Mouse (Mus musculus) layer of hippocampus, postnatal 14 days (tissue): ENCODE measurements around the gene Rnf130. TPM values are rescaled to one million over a fixed set of nuclear protein-coding genes. Genes with fewer than 3 reads are reported as not detected.

Experiments
- DNase-seq, 2 experiments: peaks; one replicate each; pipeline ENCODE4 v3.0.0; 2021 to 2022; ENCODE audit warnings: low spot score in 2 of 2, mixed read lengths in 1 of 2
- microRNA-seq, 2 experiments: library from miRNA; unstranded; fragments of <30 nt; microRNA quantifications; one replicate each; pipeline ENCODE4 v1.2.0; 2021
- total RNA-seq, 2 experiments: library from RNA; stranded (reverse); gene quantifications; 2 replicates each; pipeline ENCODE4 v1.2.3; 2021

Rnf130 gene
- total RNA-seq, 2 experiments from 2014 or later: 80.9 to 83.4 TPM

GRCm38 (mm10) chr11:50131801-50132201, 106.7 kb downstream of the Rnf130 start:
- no peak for DNase-seq

- DNase-seq: peak in 1 of 2 experiments; percentile 32
Measured at GRCm38 (mm10) chr11:50132265-50132664, 107.1 kb downstream of the Rnf130 start.

DNA sequence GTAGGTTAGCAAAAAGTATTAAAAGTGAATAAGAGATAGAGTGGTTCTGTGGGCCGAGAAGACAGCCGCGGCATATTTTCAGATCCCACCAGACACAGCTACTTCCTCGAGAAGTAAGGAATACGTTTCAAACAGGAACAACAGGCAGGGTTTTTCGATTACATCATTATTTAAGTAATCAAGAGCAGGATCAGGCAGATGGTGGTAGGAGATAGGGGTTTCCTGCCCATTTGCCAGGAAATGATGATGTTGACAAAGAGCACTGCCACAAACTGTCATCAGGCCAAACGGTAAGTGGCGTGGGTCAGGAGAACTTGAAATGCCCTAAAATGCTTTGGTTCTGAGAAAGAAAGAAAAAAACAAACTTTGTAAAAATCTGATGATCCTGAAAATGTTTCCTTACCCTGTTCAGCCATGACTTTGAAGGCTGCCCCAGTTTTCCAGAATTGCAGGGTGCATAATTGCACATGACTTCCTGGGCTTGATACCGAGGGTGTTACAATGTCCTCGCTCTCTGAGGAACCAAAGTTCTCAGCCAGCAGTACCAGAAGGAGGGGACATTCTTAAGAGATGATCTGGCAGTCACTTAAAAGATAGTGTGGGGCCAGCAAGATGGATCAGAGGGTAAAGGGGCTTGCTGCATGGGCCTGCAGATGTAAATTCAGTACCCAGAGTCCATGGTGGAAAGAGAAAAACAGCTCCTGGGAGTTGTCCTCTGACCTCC, 109.2 kb downstream of the Rnf130 start:
- no peak for DNase-seq

GRCm38 (mm10) chr11:50138206-50138822, 113.2 kb downstream of the Rnf130 start:
- DNase-seq: no peak

DNA sequence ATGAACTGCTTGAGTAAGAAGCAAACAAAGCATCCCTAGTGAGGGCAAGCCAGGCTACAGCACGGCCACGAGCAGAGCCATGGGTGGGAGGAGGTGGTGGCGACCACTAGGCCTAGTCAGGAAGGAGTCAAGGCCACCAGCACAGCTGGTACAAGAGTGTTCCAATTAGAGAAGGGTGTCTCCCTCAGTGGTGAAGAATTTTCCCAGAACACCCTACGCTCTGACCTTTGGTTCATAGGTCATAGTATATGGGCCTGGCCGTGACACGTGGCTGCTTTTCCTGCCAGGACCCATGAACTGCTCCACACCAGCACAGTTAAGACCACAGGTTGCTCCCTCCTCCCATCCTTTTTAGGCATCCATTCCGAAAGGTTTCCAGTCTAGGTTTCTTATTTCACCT, 114.4 kb downstream of the Rnf130 start:
- no peak for DNase-seq

GRCm38 (mm10) chr11:50145529-50145928, 120.4 kb downstream of the Rnf130 start:
- DNase-seq: no peak

- DNase-seq: no peak
Measured at GRCm38 (mm10) chr11:50146121-50146520, 121.0 kb downstream of the Rnf130 start.

GRCm38 (mm10) chr11:50147267-50147957, 122.3 kb downstream of the Rnf130 start:
- no peak for DNase-seq

DNA sequence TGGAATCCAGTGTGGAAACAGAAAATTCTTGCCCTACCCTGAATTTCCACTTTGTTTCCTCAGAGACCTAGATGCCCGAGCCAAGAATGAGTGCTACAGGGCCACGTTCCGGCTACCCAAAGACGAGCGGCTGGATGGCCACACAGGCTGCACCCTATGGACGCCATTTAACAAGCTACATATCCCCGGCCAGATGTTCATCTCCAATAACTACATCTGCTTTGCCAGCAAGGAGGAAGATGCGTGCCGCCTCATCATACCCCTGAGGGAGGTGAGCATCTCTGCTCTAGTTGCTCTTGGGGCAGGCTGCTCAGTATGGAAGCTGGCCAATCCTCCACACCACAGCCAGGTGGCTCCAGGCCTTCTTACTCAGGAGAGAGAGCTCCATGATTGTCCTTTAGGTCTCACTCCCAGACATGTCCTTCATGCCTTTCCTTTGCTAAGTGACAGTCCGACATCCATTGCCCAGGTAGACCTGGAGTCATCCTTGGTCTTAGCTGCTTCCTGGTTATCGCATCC, 122.9 kb downstream of the Rnf130 start:
- DNase-seq: no peak

DNA sequence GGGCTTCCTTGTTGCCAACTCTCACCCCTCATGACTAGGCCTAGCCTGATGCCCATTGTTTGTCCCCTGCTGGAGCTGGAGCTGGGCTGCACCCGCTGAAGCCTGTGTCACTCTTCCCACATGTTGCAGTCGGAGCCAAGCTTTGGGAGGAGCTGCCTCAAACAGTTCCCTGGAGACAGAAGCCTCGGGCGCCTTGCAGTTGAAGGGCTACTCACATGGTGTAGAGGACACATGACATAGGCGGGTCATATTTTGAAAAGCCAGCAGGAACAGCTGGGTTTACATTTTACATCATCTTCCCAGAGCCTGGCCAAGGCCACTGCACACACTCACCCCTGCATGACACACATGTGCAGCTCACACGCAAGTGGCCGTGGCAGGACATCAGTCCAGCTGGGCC, 124.1 kb downstream of the Rnf130 start:
- DNase-seq: no peak

DNA sequence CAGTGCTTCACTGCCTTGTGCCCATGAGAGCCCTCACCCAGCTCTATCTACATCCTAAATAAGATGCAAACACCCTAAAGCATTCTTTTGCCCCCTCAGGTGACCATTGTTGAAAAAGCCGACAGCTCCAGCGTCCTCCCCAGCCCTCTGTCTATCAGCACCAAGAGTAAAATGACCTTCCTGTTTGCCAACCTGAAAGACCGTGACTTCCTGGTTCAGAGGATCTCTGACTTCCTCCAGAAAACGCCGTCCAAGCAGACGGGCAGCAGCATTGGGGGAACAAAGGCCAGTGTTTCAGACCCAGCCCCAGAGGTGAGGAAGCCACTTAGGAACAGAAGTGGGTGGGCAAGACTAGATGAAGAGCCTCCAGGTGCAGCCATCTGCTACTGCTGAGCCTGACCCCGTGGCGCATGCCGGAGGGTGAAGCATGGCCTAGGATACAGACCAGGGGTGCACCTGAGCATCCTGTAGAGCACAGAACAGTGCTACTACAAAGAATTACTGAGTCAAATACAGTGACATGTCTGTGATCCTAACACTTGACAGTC, 124.5 kb downstream of the Rnf130 start:
- no peak for DNase-seq

GRCm38 (mm10) chr11:50151374-50151773, 126.2 kb downstream of the Rnf130 start:
- DNase-seq: no peak

- no peak for DNase-seq
Measured at GRCm38 (mm10) chr11:50154166-50154565, 129.0 kb downstream of the Rnf130 start.

Small RNAs within 50 kb of the gene (microRNA-seq; reads per million reads assigned to microRNA genes)
- gene Mir340: 96.2 to 167 reads per million in 2 experiments

Other genes starting within 250 kb of the Rnf130 start
- gene Gfpt2, start 231.2 kb upstream of the Rnf130 start, total RNA-seq: 1 to 10 TPM; 6.6 to 7.9 TPM
- 100 to 1,000 TPM; 150 to 162 TPM for gene Mapk9, start 178.6 kb upstream of the Rnf130 start, total RNA-seq
- 1 to 10 TPM; 2.8 TPM for gene Rasgef1c, start 123.5 kb upstream of the Rnf130 start, total RNA-seq
- gene Tbc1d9b, start 106.0 kb downstream of the Rnf130 start, total RNA-seq: 100 to 1,000 TPM; 104 to 105 TPM
- 10 to 100 TPM; 15.3 to 17.7 TPM for gene Mrnip, start 149.1 kb downstream of the Rnf130 start, total RNA-seq
- gene Sqstm1, start 185.5 kb downstream of the Rnf130 start, total RNA-seq: 100 to 1,000 TPM; 343 to 377 TPM
- gene Mgat4b, start 185.5 kb downstream of the Rnf130 start, total RNA-seq: 100 to 1,000 TPM; 166 to 175 TPM
- gene Ltc4s, start 213.3 kb downstream of the Rnf130 start, total RNA-seq: 10 to 100 TPM; 13.1 to 13.8 TPM